Mouse (Mus musculus) lung, embryonic 16.5 days (tissue): ENCODE results near the gene Barhl2. TPM values are rescaled to one million over a fixed set of nuclear protein-coding genes. Genes with fewer than 3 reads are reported as not detected.

Experiments
- ATAC-seq: fragments of 200-750 bp; cut with Nextera tagmentation; 2 replicates; pipeline ENCODE4 v1.8.0; 2017; ENCODE audit warnings: low read depth, mild to moderate bottlenecking, moderate library complexity
- H3K27ac ChIP-seq: fragments of 300-500 bp; sonication (generic); 2 replicates; pipeline ENCODE4 v1.5.1; 2014; ENCODE audit warnings: mild to moderate bottlenecking, control low read depth, low read length
- H3K27me3 ChIP-seq: fragments of 300-500 bp; sonication (generic); 2 replicates; pipeline ENCODE4 v1.6.1; 2014; ENCODE audit warnings: low read depth, low read length, mixed read lengths; ENCODE audit not compliant: control insufficient read depth, insufficient read depth
- H3K36me3 ChIP-seq: fragments of 300-500 bp; sonication (generic); 2 replicates; pipeline ENCODE4 v1.6.1; 2014; ENCODE audit warnings: low read length; ENCODE audit not compliant: control insufficient read depth, insufficient read depth
- H3K4me1 ChIP-seq: fragments of 300-500 bp; sonication (generic); replicated peaks from 2 replicates; pipeline ENCODE4 v1.6.1; 2014; ENCODE audit warnings: low read length, mixed read lengths; ENCODE audit not compliant: control insufficient read depth, insufficient read depth
- H3K4me2 ChIP-seq: fragments of 300-500 bp; sonication (generic); 2 replicates; pipeline ENCODE4 v1.6.1; 2014; ENCODE audit warnings: low read depth, low read length, control low read depth
- H3K4me3 ChIP-seq: fragments of 300-500 bp; sonication (generic); 2 replicates; pipeline ENCODE4 v1.5.1; 2014; ENCODE audit warnings: mild to moderate bottlenecking, low read length, control low read depth
- H3K9ac ChIP-seq: fragments of 300-500 bp; sonication (generic); 2 replicates; pipeline ENCODE4 v1.6.1; 2014; ENCODE audit warnings: low read length, control low read depth
- H3K9me3 ChIP-seq: fragments of 300-500 bp; sonication (generic); 2 replicates; pipeline ENCODE4 v1.6.1; 2016; ENCODE audit warnings: low read length; ENCODE audit not compliant: control insufficient read depth
- WGBS: fragments of 180-500 bp; shearing (Covaris S2); extraction: QIAGEN DNeasy Blood & Tissue Kit; methylation state at CpG from one replicate; pipeline ENCODE4 v1.1.7; 2014; 5-methylcytosine and 5-hydroxymethylcytosine counted together
- polyA plus RNA-seq: library from polyadenylated mRNA; unstranded; fragments of >200 nt; fragmentation: Nextera tagmentation; extraction: Ambion mirVana; gene quantifications from 2 replicates; pipeline ENCODE4 v1.2.1, GENCODE M21; 2015

The Barhl2 gene
- polyA plus RNA-seq, 1 experiment from 2014 or later: not detected

DNA sequence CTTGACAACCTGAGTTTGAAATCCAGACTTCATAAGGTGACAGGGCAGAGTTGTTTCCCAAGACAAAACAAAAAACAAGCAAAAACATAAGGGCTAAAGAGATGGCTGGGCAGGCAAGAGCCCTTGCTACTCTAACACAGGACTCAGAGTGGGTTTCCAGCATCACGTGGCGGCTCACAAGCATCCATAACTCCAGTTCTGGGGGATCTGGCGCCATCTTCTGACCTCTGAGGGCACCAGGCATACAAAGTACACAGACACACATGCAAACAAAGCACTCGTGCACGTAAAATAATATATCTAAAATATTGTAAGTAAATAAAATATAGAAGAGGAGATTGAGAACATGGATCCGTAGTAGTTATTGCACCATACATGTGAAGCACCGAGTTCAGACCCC, 31.9 kb downstream of the Barhl2 start:
- WGBS: 64% methylated on average over 7 of the region's 7 CpGs
- H3K4me2 ChIP-seq: no peak overlapping the region
- no peak overlapping the region for H3K27ac ChIP-seq
- H3K4me1 ChIP-seq: no peaks in the 10 kb centered on the region
- H3K4me3 ChIP-seq: no peak overlapping the region
- H3K27me3 ChIP-seq: no peaks in the 10 kb centered on the region
- no peaks in the 10 kb centered on the region for H3K9me3 ChIP-seq
- H3K9ac ChIP-seq: no peak overlapping the region
- no peak for ATAC-seq
- no peaks in the 10 kb centered on the region for H3K36me3 ChIP-seq

- H3K27ac ChIP-seq: no peak overlapping the region
- WGBS: 79% methylated on average over 8 of the region's 8 CpGs
- no peaks in the 10 kb centered on the region for H3K27me3 ChIP-seq
- H3K4me2 ChIP-seq: no peak overlapping the region
- H3K9ac ChIP-seq: no peak overlapping the region
- H3K9me3 ChIP-seq: no peaks in the 10 kb centered on the region
- H3K4me3 ChIP-seq: no peak overlapping the region
- no peaks in the 10 kb centered on the region for H3K36me3 ChIP-seq
- no peaks in the 10 kb centered on the region for H3K4me1 ChIP-seq
- ATAC-seq: no peak
Observed at GRCm38 (mm10) chr5:106420871-106421270, 37.1 kb downstream of the Barhl2 start.

DNA sequence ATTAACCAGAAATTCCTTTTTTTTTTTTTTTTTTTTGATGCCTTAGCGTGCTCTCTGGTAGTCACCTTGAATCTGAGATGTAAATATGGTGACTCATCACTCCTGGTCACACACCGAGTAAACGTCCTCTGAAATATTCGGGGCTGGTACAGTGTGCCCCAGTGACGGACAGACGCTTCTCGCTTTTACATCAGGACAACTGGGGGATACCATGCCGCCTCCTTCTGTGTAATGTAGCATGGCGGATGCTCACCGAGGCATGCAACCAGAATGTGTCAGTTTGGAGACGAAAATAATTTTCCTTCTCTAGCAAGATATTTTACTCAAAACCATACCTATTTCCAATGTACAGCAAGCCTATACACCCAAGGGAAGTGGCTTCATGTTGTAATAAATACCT, 37.6 kb downstream of the Barhl2 start:
- H3K9ac ChIP-seq: no peak overlapping the region
- no peak for ATAC-seq
- no peaks in the 10 kb centered on the region for H3K4me1 ChIP-seq
- H3K27ac ChIP-seq: no peak overlapping the region
- no peaks in the 10 kb centered on the region for H3K27me3 ChIP-seq
- 86% methylated on average over 11 of the region's 11 CpGs for WGBS
- H3K36me3 ChIP-seq: no peaks in the 10 kb centered on the region
- no peak overlapping the region for H3K4me3 ChIP-seq
- H3K4me2 ChIP-seq: no peak overlapping the region
- no peaks in the 10 kb centered on the region for H3K9me3 ChIP-seq

DNA sequence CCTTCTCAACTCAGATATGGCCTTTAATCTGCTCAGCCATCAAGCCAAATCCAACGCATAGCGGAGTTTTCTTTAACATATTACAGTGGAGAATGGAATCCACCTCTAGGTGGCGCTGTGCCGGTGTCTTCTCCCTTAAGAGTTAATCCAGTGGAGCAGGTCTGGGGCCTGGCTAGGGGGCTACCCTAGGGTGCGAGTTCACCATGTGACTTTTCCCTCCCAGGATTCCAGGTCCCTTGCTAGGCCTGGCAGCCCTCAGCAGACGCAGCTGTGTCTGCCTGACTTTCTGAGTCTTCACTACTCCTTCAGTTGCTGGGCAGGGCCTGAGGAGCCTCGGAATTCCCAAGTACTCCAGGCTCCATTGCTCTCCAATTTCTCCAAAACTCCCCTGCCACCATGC, 40.8 kb downstream of the Barhl2 start:
- Histone ChIP-seq H3K9ac (no peak overlapping the region), H3K9me3 (no peaks in the 10 kb centered on the region), H3K27ac (no peak overlapping the region), H3K4me1 (no peaks in the 10 kb centered on the region), H3K36me3 (no peaks in the 10 kb centered on the region), H3K27me3 (no peaks in the 10 kb centered on the region), H3K4me3 (no peak overlapping the region), H3K4me2 (no peak overlapping the region)
- ATAC-seq: no peak; the same call in 1 of the 2 replicates
- whole genome bisulfite sequencing: 21% methylated on average over 7 of the region's 7 CpGs

- WGBS: 42% methylated on average over 6 of the region's 6 CpGs
- H3K9ac ChIP-seq: no peak overlapping the region
Observed at GRCm38 (mm10) chr5:106416550-106416949, 41.4 kb downstream of the Barhl2 start.

DNA sequence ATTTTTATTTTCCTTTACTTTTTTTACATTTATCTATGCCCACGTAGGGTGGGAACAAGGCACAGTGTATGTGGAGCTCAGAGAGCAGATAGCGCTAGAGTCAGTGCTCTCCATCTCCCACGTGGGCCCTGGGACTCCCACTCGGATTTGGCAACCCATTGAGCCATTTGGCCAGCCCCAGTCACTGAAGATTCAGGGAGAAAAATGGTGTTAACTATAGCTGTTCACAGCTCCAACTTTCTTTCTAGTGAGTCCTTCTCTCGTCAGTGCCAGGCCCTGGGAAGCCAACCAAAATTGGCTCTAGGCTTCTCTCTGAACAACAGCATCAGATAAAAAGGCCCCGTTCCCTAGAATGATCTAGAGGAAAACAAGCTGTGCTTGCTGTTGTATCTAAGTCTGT, 42.2 kb downstream of the Barhl2 start:
- Histone ChIP-seq H3K36me3 (no peaks in the 10 kb centered on the region), H3K9ac (no peak overlapping the region), H3K27ac (no peak overlapping the region), H3K9me3 (no peaks in the 10 kb centered on the region), H3K27me3 (no peaks in the 10 kb centered on the region), H3K4me2 (no peak overlapping the region), H3K4me3 (no peak overlapping the region), H3K4me1 (no peaks in the 10 kb centered on the region)
- no peak for ATAC-seq
- 66% methylated on average over 6 of the region's 6 CpGs for WGBS

More at GRCm38 (mm10) chr5:106416550-106416949, 41.4 kb downstream of the Barhl2 start:
- Histone ChIP-seq H3K4me1 (no peaks in the 10 kb centered on the region), H3K27ac (no peak overlapping the region), H3K4me3 (no peak overlapping the region), H3K27me3 (no peaks in the 10 kb centered on the region), H3K9me3 (no peaks in the 10 kb centered on the region), H3K36me3 (no peaks in the 10 kb centered on the region), H3K4me2 (no peak overlapping the region)
- ATAC-seq: no peak

GRCm38 (mm10) chr5:106402761-106403160, 55.2 kb downstream of the Barhl2 start:
- Histone ChIP-seq H3K27ac (no peak overlapping the region), H3K36me3 (no peaks in the 10 kb centered on the region), H3K4me1 (no peaks in the 10 kb centered on the region), H3K4me3 (no peak overlapping the region), H3K9ac (no peak overlapping the region), H3K4me2 (no peak overlapping the region), H3K27me3 (no peaks in the 10 kb centered on the region), H3K9me3 (no peaks in the 10 kb centered on the region)
- 48% methylated on average over 2 of the region's 2 CpGs for WGBS
- ATAC-seq: 0 out of 2 replicates have a peak, but pooled peaks have one; percentile 34

Other genes with a start within 250 kb of the Barhl2 start
- gene Gm17304, start 150.9 kb upstream of the Barhl2 start, polyA plus RNA-seq: not detected in 2 replicates
- gene Zfp644, start 239.1 kb upstream of the Barhl2 start, polyA plus RNA-seq: 61.5 and 65.4 TPM in 2 replicates